Comparison of ENCODE assay signal across 22 mouse cellular contexts in the genomic region with DNA sequence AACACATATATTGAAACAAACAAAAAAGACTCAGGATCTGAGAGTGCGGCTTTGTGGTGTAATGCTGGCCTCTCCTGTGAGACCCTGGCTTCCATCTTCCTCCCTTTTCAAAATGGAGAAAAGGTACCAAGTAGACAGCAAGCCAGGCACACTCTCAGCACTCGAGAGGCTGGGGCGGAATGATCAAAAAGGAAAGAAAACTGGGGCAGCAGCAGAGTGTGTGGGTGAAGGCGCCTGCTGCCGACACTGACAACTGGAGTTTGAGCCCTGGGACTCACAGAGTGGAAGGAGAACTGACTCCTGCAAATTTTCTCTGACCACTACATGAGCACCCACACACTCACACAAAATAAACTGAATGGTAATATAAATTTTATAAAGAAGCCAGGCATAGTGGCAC. TPM values are rescaled to one million over a fixed set of nuclear protein-coding genes. Genes with fewer than 3 reads are reported as not detected.
DNase-seq lines count a peak whose midpoint lies in the region; TF ChIP-seq lines count a peak whose summit lies in the region.
"Had no signal": no experiment of that assay in that cellular context is flagged by ENCODE, and none has a peak within 500 bp of the region (broad histone marks: within the 10 kb centered on the region; RNA-seq: fewer than 3 reads in every experiment).

No protein-coding gene starts in this region.

- intact Hi-C loops in left cerebral cortex, adult 2 months (cut with DNase I): loop anchor here (2.0 kb wide), 1 partner anchor 24 kb away; a partner anchor contains a TSS
- intact Hi-C loops in left cerebral cortex, postnatal 4 days (cut with DNase I): no loop called here
- intact Hi-C loops in gastrocnemius, postnatal 36 days (cut with DNase I): loop anchor here (2.0 kb wide), 1 partner anchor 20 kb away; no protein-coding TSS in a partner anchor

- peaks cover 7% of the 10 kb centered on the region for H3K4me1 ChIP-seq in cortical plate, adult 2 months (ENCODE audit: control insufficient read depth, insufficient read depth, low read length)
- H3K4me1 ChIP-seq: embryonic facial prominence, embryonic 13.5 days; embryonic facial prominence, embryonic 15.5 days; forebrain, embryonic 12.5 days had no signal

- H3K27ac ChIP-seq in layer of hippocampus, adult 2 months: peak overlapping the region; percentile 49
- H3K27ac ChIP-seq in left cerebral cortex, adult 2 months: peak overlapping the region; percentile 76
- peak overlapping the region; percentile 58; the same call in 1 of the 2 replicates for H3K27ac ChIP-seq in cortical plate, adult 2 months (ENCODE audit: insufficient read depth, low read length)
- H3K27ac ChIP-seq: embryonic facial prominence, embryonic 13.5 days; embryonic facial prominence, embryonic 15.5 days; forebrain, embryonic 10.5 days; forebrain, embryonic 12.5 days had no signal

- no peak for TF ChIP-seq POLR2A in cortical plate, adult 2 months (IDR thresholded peaks at IDR 0.05; ENCODE audit: extremely low read depth, insufficient read depth, low read length)

- no peak overlapping the region for H3K4me3 ChIP-seq in layer of hippocampus, adult 2 months
- H3K4me3 ChIP-seq in left cerebral cortex, adult 2 months: no peak overlapping the region
- no peak overlapping the region for H3K4me3 ChIP-seq in cortical plate, adult 2 months (ENCODE audit: insufficient read depth, low read length)
- H3K4me3 ChIP-seq: embryonic facial prominence, embryonic 13.5 days; embryonic facial prominence, embryonic 15.5 days; erythroblast, embryonic 14.5 days; forebrain, embryonic 10.5 days; forebrain, embryonic 12.5 days had no signal

- TF ChIP-seq CTCF in layer of hippocampus, adult 2 months (conservative IDR thresholded peaks at IDR 0.05): no peak
- no peak for TF ChIP-seq CTCF in left cerebral cortex, adult 2 months (IDR thresholded peaks at IDR 0.05)
- no peak for TF ChIP-seq CTCF in cortical plate, adult 2 months (IDR thresholded peaks at IDR 0.05; ENCODE audit: extremely low read depth, insufficient read depth, low read length)

- no peak for DNase-seq in layer of hippocampus, adult 2 months (ENCODE audit: low spot score in 2 of 2)
- DNase-seq in layer of hippocampus, adult 9-10 months (ENCODE audit: low spot score): no peak
- DNase-seq in left cerebral cortex, adult 2 months (ENCODE audit: extremely low spot score in 1 of 2, low spot score in 2 of 2): no peak
- no peak for DNase-seq in left cerebral cortex, postnatal 4 days
- peak; percentile 59 for DNase-seq in right cerebral cortex, postnatal 25 days
- DNase-seq in right cerebral cortex, postnatal 14 days: no peak
- no peak for DNase-seq in gastrocnemius, postnatal 36 days
- DNase-seq: adrenal gland, adult 2 months; adrenal gland, postnatal 10 days; adrenal gland, postnatal 25 days; cerebellum, adult 11-12 months; cerebellum, adult 2 months; cerebellum, adult 9-10 months; cerebellum, postnatal 10 days; cerebellum, postnatal 25 days; embryo, embryonic 11 days had no signal

RNA-seq across cellular contexts. Expression of a gene that starts 8.0 kb away (rescaled TPM):
- total RNA-seq in layer of hippocampus, adult 2 months (2021): under 1 TPM; 0.42 to 0.84 TPM
- total RNA-seq in left cerebral cortex, adult 2 months (2021): 1 to 10 TPM in 1 of 2 experiments, under 1 TPM in 1; 0.95 to 2.2 TPM
- 1 to 10 TPM in 1 of 2 experiments, under 1 TPM in 1; 0.95 to 1.1 TPM for total RNA-seq in left cerebral cortex, postnatal 4 days (2021)
- 1.6 and 2.2 TPM in 2 replicates for polyA plus RNA-seq in cortical plate, adult 2 months (2012; rRNA removed)
- under 1 TPM; 0.10 to 0.12 TPM for total RNA-seq in gastrocnemius, postnatal 36 days (2021)

RNA-seq across cellular contexts. Expression of a gene that starts 22.0 kb away (rescaled TPM):
- 10 to 100 TPM; 52.8 to 55.4 TPM for total RNA-seq in layer of hippocampus, adult 2 months (2021)
- 10 to 100 TPM; 84.6 to 88.2 TPM for total RNA-seq in left cerebral cortex, adult 2 months (2021)
- 10 to 100 TPM; 74.7 to 77.4 TPM for total RNA-seq in left cerebral cortex, postnatal 4 days (2021)
- 93.6 and 94.6 TPM in 2 replicates for polyA plus RNA-seq in cortical plate, adult 2 months (2012; rRNA removed)
- total RNA-seq in gastrocnemius, postnatal 36 days (2021): 10 to 100 TPM; 16.7 to 17.8 TPM

RNA-seq across cellular contexts. Expression of a gene that starts 24.5 kb away (rescaled TPM):
- total RNA-seq in layer of hippocampus, adult 2 months (2021): 10 to 100 TPM; 47.9 to 56.8 TPM
- 10 to 100 TPM; 60.9 to 65.6 TPM for total RNA-seq in left cerebral cortex, adult 2 months (2021)
- total RNA-seq in left cerebral cortex, postnatal 4 days (2021): 100 to 1,000 TPM in 1 of 2 experiments, 10 to 100 TPM in 1; 98.7 to 107 TPM
- polyA plus RNA-seq in cortical plate, adult 2 months (2012; rRNA removed): 60.8 and 70.2 TPM in 2 replicates
- 10 to 100 TPM; 30.6 to 33.7 TPM for total RNA-seq in gastrocnemius, postnatal 36 days (2021)

RNA-seq across cellular contexts. Expression of a gene that starts 40.5 kb away (rescaled TPM):
- 10 to 100 TPM; 17.9 to 20.4 TPM for total RNA-seq in layer of hippocampus, adult 2 months (2021)
- 10 to 100 TPM; 19.9 to 20.2 TPM for total RNA-seq in left cerebral cortex, adult 2 months (2021)
- total RNA-seq in left cerebral cortex, postnatal 4 days (2021): 10 to 100 TPM; 39.1 to 39.7 TPM
- polyA plus RNA-seq in cortical plate, adult 2 months (2012; rRNA removed): 26.5 and 29.0 TPM in 2 replicates
- total RNA-seq in gastrocnemius, postnatal 36 days (2021): 10 to 100 TPM; 11.3 to 12.0 TPM
